Mouse (Mus musculus): ENCODE measurements around the gene Smchd1. TPM values are rescaled to one million over a fixed set of nuclear protein-coding genes. Genes with fewer than 3 reads are reported as not detected.
A peak's percentile ranks its signal among the peaks of the same experiment; 100 is the strongest.

Gene Smchd1
- polyA plus RNA-seq, 1 experiment from 2014 or later, result 64.4 TPM

- H3K4me1 ChIP-seq (ENCODE audit: control insufficient read depth, insufficient read depth, low read length), result 0 out of 2 replicates have a peak, but pooled peaks cover 9% of the 10 kb centered on the region
- H3K4me2 ChIP-seq (ENCODE audit: low read length), result peak overlapping the region; percentile 100
- peak; percentile 36 for DNase-seq (ENCODE audit: low spot score)
- no peak overlapping the region for H3K27ac ChIP-seq (ENCODE audit: low read depth, low read length)
- H3K36me3 ChIP-seq (ENCODE audit: control insufficient read depth, insufficient read depth, low read length), result no peaks in the 10 kb centered on the region
- H3K4me3 ChIP-seq (ENCODE audit: low read depth, low read length), result peak overlapping the region; percentile 55
- peaks cover 8% of the 10 kb centered on the region; the same call in 1 of the 2 replicates for H3K27me3 ChIP-seq (replicated peaks; ENCODE audit: control insufficient read depth, insufficient read depth, low read length)
- under 1% methylated on average over 67 of the region's 67 CpGs for WGBS
- ATAC-seq, result peak; percentile 57
- H3K9me3 ChIP-seq (replicated peaks; ENCODE audit: control insufficient read depth, low read length), result no peaks in the 10 kb centered on the region
- peak overlapping the region; percentile 63 for H3K9ac ChIP-seq (ENCODE audit: low read length)
Measured at GRCm38 (mm10) chr17:71310486-71311339, 164.4 kb downstream of the Smchd1 start.

GRCm38 (mm10) chr17:71309711-71310485, 165.2 kb downstream of the Smchd1 start:
- DNase-seq (ENCODE audit: low spot score) (peak; percentile 19), ATAC-seq (0 out of 2 replicates have a peak, but pooled peaks have one; percentile 27)
- 4% methylated on average over 23 of the region's 23 CpGs for WGBS

GRCm38 (mm10) chr17:71309141-71309540, 166.0 kb downstream of the Smchd1 start:
- no peak overlapping the region for H3K4me2 ChIP-seq (ENCODE audit: low read length)
- peaks cover 8% of the 10 kb centered on the region; the same call in 1 of the 2 replicates for H3K27me3 ChIP-seq (replicated peaks; ENCODE audit: control insufficient read depth, insufficient read depth, low read length)
- no peaks in the 10 kb centered on the region for H3K9me3 ChIP-seq (replicated peaks; ENCODE audit: control insufficient read depth, low read length)
- DNase-seq (ENCODE audit: low spot score) (no peak), ATAC-seq (no peak)
- no peak overlapping the region for H3K4me3 ChIP-seq (ENCODE audit: low read depth, low read length)
- 0 out of 2 replicates have a peak, but pooled peaks cover 9% of the 10 kb centered on the region for H3K4me1 ChIP-seq (ENCODE audit: control insufficient read depth, insufficient read depth, low read length)
- 6% methylated on average over 14 of the region's 14 CpGs for WGBS
- H3K27ac ChIP-seq (ENCODE audit: low read depth, low read length), result no peak overlapping the region
- no peak overlapping the region for H3K9ac ChIP-seq (ENCODE audit: low read length)
- H3K36me3 ChIP-seq (ENCODE audit: control insufficient read depth, insufficient read depth, low read length), result no peaks in the 10 kb centered on the region

More at GRCm38 (mm10) chr17:71309711-71310485, 165.2 kb downstream of the Smchd1 start:
- H3K9me3 ChIP-seq (replicated peaks; ENCODE audit: control insufficient read depth, low read length), result no peaks in the 10 kb centered on the region
- H3K4me2 ChIP-seq (ENCODE audit: low read length), result peak overlapping the region; percentile 100
- H3K4me1 ChIP-seq (ENCODE audit: control insufficient read depth, insufficient read depth, low read length), result 0 out of 2 replicates have a peak, but pooled peaks cover 9% of the 10 kb centered on the region
- H3K4me3 ChIP-seq (ENCODE audit: low read depth, low read length), result peak overlapping the region; percentile 55
- no peaks in the 10 kb centered on the region for H3K36me3 ChIP-seq (ENCODE audit: control insufficient read depth, insufficient read depth, low read length)
- H3K27me3 ChIP-seq (replicated peaks; ENCODE audit: control insufficient read depth, insufficient read depth, low read length), result peaks cover 8% of the 10 kb centered on the region; the same call in 1 of the 2 replicates
- no peak overlapping the region for H3K27ac ChIP-seq (ENCODE audit: low read depth, low read length)
- peak overlapping the region; percentile 63 for H3K9ac ChIP-seq (ENCODE audit: low read length)

- DNase-seq (ENCODE audit: low spot score), result no peak
- no peak overlapping the region for H3K27ac ChIP-seq (ENCODE audit: low read depth, low read length)
- H3K9ac ChIP-seq (ENCODE audit: low read length), result no peak overlapping the region
- WGBS, result 94% methylated on average over 5 of the region's 5 CpGs
- peaks cover 8% of the 10 kb centered on the region; the same call in 1 of the 2 replicates for H3K27me3 ChIP-seq (replicated peaks; ENCODE audit: control insufficient read depth, insufficient read depth, low read length)
- H3K9me3 ChIP-seq (replicated peaks; ENCODE audit: control insufficient read depth, low read length), result no peaks in the 10 kb centered on the region
- no peak overlapping the region for H3K4me3 ChIP-seq (ENCODE audit: low read depth, low read length)
- no peak for ATAC-seq
- H3K36me3 ChIP-seq (ENCODE audit: control insufficient read depth, insufficient read depth, low read length), result no peaks in the 10 kb centered on the region
- 0 out of 2 replicates have a peak, but pooled peaks cover 9% of the 10 kb centered on the region for H3K4me1 ChIP-seq (ENCODE audit: control insufficient read depth, insufficient read depth, low read length)
- H3K4me2 ChIP-seq (ENCODE audit: low read length), result no peak overlapping the region
Measured at GRCm38 (mm10) chr17:71308296-71308695, 166.8 kb downstream of the Smchd1 start.

- Histone ChIP-seq H3K4me1 (ENCODE audit: control insufficient read depth, insufficient read depth, low read length) (0 out of 2 replicates have a peak, but pooled peaks cover 9% of the 10 kb centered on the region), H3K4me2 (ENCODE audit: low read length) (no peak overlapping the region), H3K4me3 (ENCODE audit: low read depth, low read length) (no peak overlapping the region), H3K9ac (ENCODE audit: low read length) (no peak overlapping the region), H3K9me3 (replicated peaks; ENCODE audit: control insufficient read depth, low read length) (no peaks in the 10 kb centered on the region), H3K27ac (ENCODE audit: low read depth, low read length) (no peak overlapping the region), H3K36me3 (ENCODE audit: control insufficient read depth, insufficient read depth, low read length) (no peaks in the 10 kb centered on the region), H3K27me3 (replicated peaks; ENCODE audit: control insufficient read depth, insufficient read depth, low read length) (peaks cover 8% of the 10 kb centered on the region; the same call in 1 of the 2 replicates)
- WGBS, result 86% methylated on average over 10 of the region's 10 CpGs
- DNase-seq (ENCODE audit: low spot score) (no peak), ATAC-seq (no peak)
Measured at GRCm38 (mm10) chr17:71307251-71307790, 167.8 kb downstream of the Smchd1 start.

GRCm38 (mm10) chr17:71306716-71307115, 168.4 kb downstream of the Smchd1 start:
- 89% methylated on average over 4 of the region's 4 CpGs for WGBS
- Histone ChIP-seq H3K36me3 (ENCODE audit: control insufficient read depth, insufficient read depth, low read length) (no peaks in the 10 kb centered on the region), H3K27ac (ENCODE audit: low read depth, low read length) (no peak overlapping the region), H3K4me1 (ENCODE audit: control insufficient read depth, insufficient read depth, low read length) (0 out of 2 replicates have a peak, but pooled peaks cover 9% of the 10 kb centered on the region), H3K4me2 (ENCODE audit: low read length) (no peak overlapping the region), H3K4me3 (ENCODE audit: low read depth, low read length) (no peak overlapping the region), H3K9ac (ENCODE audit: low read length) (no peak overlapping the region), H3K27me3 (replicated peaks; ENCODE audit: control insufficient read depth, insufficient read depth, low read length) (peaks cover 5% of the 10 kb centered on the region; the same call in 1 of the 2 replicates), H3K9me3 (replicated peaks; ENCODE audit: control insufficient read depth, low read length) (no peaks in the 10 kb centered on the region)
- DNase-seq (ENCODE audit: low spot score) (no peak), ATAC-seq (no peak)

- Histone ChIP-seq H3K9me3 (replicated peaks; ENCODE audit: control insufficient read depth, low read length) (no peaks in the 10 kb centered on the region), H3K4me1 (ENCODE audit: control insufficient read depth, insufficient read depth, low read length) (0 out of 2 replicates have a peak, but pooled peaks cover 7% of the 10 kb centered on the region), H3K27me3 (replicated peaks; ENCODE audit: control insufficient read depth, insufficient read depth, low read length) (peaks cover 5% of the 10 kb centered on the region; the same call in 1 of the 2 replicates), H3K27ac (ENCODE audit: low read depth, low read length) (no peak overlapping the region), H3K9ac (ENCODE audit: low read length) (no peak overlapping the region), H3K36me3 (ENCODE audit: control insufficient read depth, insufficient read depth, low read length) (no peaks in the 10 kb centered on the region), H3K4me3 (ENCODE audit: low read depth, low read length) (no peak overlapping the region), H3K4me2 (ENCODE audit: low read length) (no peak overlapping the region)
- no peak for DNase-seq (ENCODE audit: low spot score)
- no peak for ATAC-seq
- 90% methylated on average over 6 of the region's 6 CpGs for WGBS
Measured at GRCm38 (mm10) chr17:71306091-71306490, 169.1 kb downstream of the Smchd1 start.

- WGBS, result 75% methylated on average over 6 of the region's 6 CpGs
- H3K9me3 ChIP-seq (replicated peaks; ENCODE audit: control insufficient read depth, low read length), result no peaks in the 10 kb centered on the region
Measured at GRCm38 (mm10) chr17:71303444-71303843, 171.7 kb downstream of the Smchd1 start.

More at GRCm38 (mm10) chr17:71303444-71303843, 171.7 kb downstream of the Smchd1 start:
- Histone ChIP-seq H3K4me1 (ENCODE audit: control insufficient read depth, insufficient read depth, low read length) (no peaks in the 10 kb centered on the region), H3K27ac (ENCODE audit: low read depth, low read length) (no peak overlapping the region), H3K4me3 (ENCODE audit: low read depth, low read length) (no peak overlapping the region), H3K4me2 (ENCODE audit: low read length) (no peak overlapping the region), H3K27me3 (replicated peaks; ENCODE audit: control insufficient read depth, insufficient read depth, low read length) (no peaks in the 10 kb centered on the region), H3K9ac (ENCODE audit: low read length) (no peak overlapping the region), H3K36me3 (ENCODE audit: control insufficient read depth, insufficient read depth, low read length) (no peaks in the 10 kb centered on the region)
- ATAC-seq (no peak), DNase-seq (ENCODE audit: low spot score) (peak; percentile 37)

Measured in forebrain, embryonic 14.5 days (tissue).